Mouse (Mus musculus) forebrain, embryonic 13.5 days (tissue): ENCODE measurements around the gene Sobp. TPM values are rescaled to one million over a fixed set of nuclear protein-coding genes. Genes with fewer than 3 reads are reported as not detected.

Source experiments
- ATAC-seq: fragments of 200-750 bp; cut with Nextera tagmentation; 2 replicates; pipeline ENCODE4 v1.8.0; 2017
- H3K27ac ChIP-seq: fragments of 300-500 bp; sonication (generic); 2 replicates; pipeline ENCODE4 v1.5.1; 2015; ENCODE audit warnings: inconsistent platforms, mild to moderate bottlenecking, moderate library complexity
- H3K27me3 ChIP-seq: fragments of 300-500 bp; sonication (generic); 2 replicates; pipeline ENCODE4 v1.6.1; 2015; ENCODE audit warnings: mild to moderate bottlenecking, inconsistent platforms
- H3K36me3 ChIP-seq: fragments of 300-500 bp; sonication (generic); 2 replicates; pipeline ENCODE4 v1.6.1; 2015; ENCODE audit warnings: mild to moderate bottlenecking, inconsistent platforms; ENCODE audit not compliant: poor library complexity, severe bottlenecking
- H3K4me1 ChIP-seq: fragments of 300-500 bp; sonication (generic); 2 replicates; pipeline ENCODE4 v1.6.1; 2015; ENCODE audit warnings: inconsistent platforms
- H3K4me2 ChIP-seq: fragments of 300-500 bp; sonication (generic); 2 replicates; pipeline ENCODE4 v1.6.1; 2015; ENCODE audit warnings: inconsistent platforms, mild to moderate bottlenecking, moderate library complexity
- H3K4me3 ChIP-seq: fragments of 300-500 bp; sonication (generic); 2 replicates; pipeline ENCODE4 v1.5.1; 2015; ENCODE audit warnings: mild to moderate bottlenecking, inconsistent platforms
- H3K9ac ChIP-seq: fragments of 300-500 bp; sonication (generic); 2 replicates; pipeline ENCODE4 v1.6.1; 2015; ENCODE audit warnings: mild to moderate bottlenecking, inconsistent platforms
- H3K9me3 ChIP-seq: fragments of 300-500 bp; sonication (generic); replicated peaks from 2 replicates; pipeline ENCODE4 v1.6.1; 2016; ENCODE audit warnings: inconsistent platforms
- WGBS: fragments of 180-500 bp; shearing (Covaris S2); methylation state at CpG from one replicate; pipeline ENCODE4 v1.1.7; 2015; 5-methylcytosine and 5-hydroxymethylcytosine counted together
- polyA plus RNA-seq: library from polyadenylated mRNA; unstranded; fragments of >200 nt; fragmentation: Nextera tagmentation; extraction: Ambion mirVana; gene quantifications from 2 replicates; pipeline ENCODE4 v1.2.1, GENCODE M21; 2015

The Sobp gene
- polyA plus RNA-seq, 1 experiment from 2014 or later, result 9.3 TPM

GRCm38 (mm10) chr10:43002721-43003465 is 171.4 kb downstream of the Sobp start:
- ATAC-seq, result no peak; the same call in 1 of the 2 replicates
- 0 out of 2 replicates have a peak overlapping the region, but pooled peaks have one; percentile 34 for H3K9ac ChIP-seq
- H3K27ac ChIP-seq, result no peak overlapping the region
- H3K27me3 ChIP-seq, result no peaks in the 10 kb centered on the region
- peak overlapping the region; percentile 21 for H3K4me3 ChIP-seq
- peaks cover 12% of the 10 kb centered on the region for H3K4me1 ChIP-seq
- H3K9me3 ChIP-seq, result no peaks in the 10 kb centered on the region
- H3K4me2 ChIP-seq, result peak overlapping the region; percentile 54
- WGBS, result 9% methylated on average over 25 of the region's 25 CpGs
- no peaks in the 10 kb centered on the region for H3K36me3 ChIP-seq

GRCm38 (mm10) chr10:43002066-43002678 is 172.2 kb downstream of the Sobp start:
- peaks cover 12% of the 10 kb centered on the region for H3K4me1 ChIP-seq
- H3K9ac ChIP-seq, result no peak overlapping the region
- ATAC-seq, result no peak
- no peak overlapping the region for H3K27ac ChIP-seq
- WGBS, result 13% methylated on average over 11 of the region's 13 CpGs
- peak overlapping the region; percentile 21; the same call in 1 of the 2 replicates for H3K4me3 ChIP-seq
- peak overlapping the region; percentile 54 for H3K4me2 ChIP-seq
- no peaks in the 10 kb centered on the region for H3K27me3 ChIP-seq
- H3K36me3 ChIP-seq, result no peaks in the 10 kb centered on the region
- no peaks in the 10 kb centered on the region for H3K9me3 ChIP-seq

- WGBS, result 87% methylated on average over 3 of the region's 3 CpGs
- Histone ChIP-seq H3K27ac (no peak overlapping the region), H3K9me3 (no peaks in the 10 kb centered on the region), H3K36me3 (no peaks in the 10 kb centered on the region), H3K9ac (no peak overlapping the region), H3K4me1 (peaks cover 12% of the 10 kb centered on the region), H3K4me2 (no peak overlapping the region), H3K4me3 (no peak overlapping the region), H3K27me3 (no peaks in the 10 kb centered on the region)
- ATAC-seq, result no peak
Observed at GRCm38 (mm10) chr10:43001433-43001832, 172.9 kb downstream of the Sobp start.

- H3K4me1 ChIP-seq, result peaks cover 20% of the 10 kb centered on the region
- H3K4me3 ChIP-seq, result no peak overlapping the region
- no peak for ATAC-seq
- no peaks in the 10 kb centered on the region for H3K36me3 ChIP-seq
- WGBS, result 95% methylated on average over 10 of the region's 10 CpGs
- H3K4me2 ChIP-seq, result no peak overlapping the region
- H3K27ac ChIP-seq, result no peak overlapping the region
- no peaks in the 10 kb centered on the region for H3K9me3 ChIP-seq
- no peaks in the 10 kb centered on the region for H3K27me3 ChIP-seq
- H3K9ac ChIP-seq, result no peak overlapping the region
Observed at GRCm38 (mm10) chr10:42999324-42999723, 175.0 kb downstream of the Sobp start.

GRCm38 (mm10) chr10:42997278-42997677 is 177.1 kb downstream of the Sobp start:
- Histone ChIP-seq H3K9ac (no peak overlapping the region), H3K27ac (no peak overlapping the region), H3K27me3 (no peaks in the 10 kb centered on the region), H3K4me3 (no peak overlapping the region), H3K4me2 (no peak overlapping the region), H3K9me3 (no peaks in the 10 kb centered on the region), H3K4me1 (peaks cover 15% of the 10 kb centered on the region), H3K36me3 (no peaks in the 10 kb centered on the region)
- 87% methylated on average over 2 of the region's 2 CpGs for WGBS
- ATAC-seq, result no peak

GRCm38 (mm10) chr10:42995484-42995895 is 178.8 kb downstream of the Sobp start:
- Histone ChIP-seq H3K27ac (no peak overlapping the region), H3K36me3 (no peaks in the 10 kb centered on the region), H3K4me3 (no peak overlapping the region), H3K9me3 (no peaks in the 10 kb centered on the region), H3K4me2 (no peak overlapping the region), H3K27me3 (no peaks in the 10 kb centered on the region), H3K9ac (no peak overlapping the region), H3K4me1 (peaks cover 13% of the 10 kb centered on the region)
- WGBS, result 68% methylated on average over 13 of the region's 13 CpGs
- no peak for ATAC-seq

- Histone ChIP-seq H3K27me3 (no peaks in the 10 kb centered on the region), H3K4me1 (peaks cover 13% of the 10 kb centered on the region), H3K4me3 (no peak overlapping the region), H3K27ac (no peak overlapping the region; the same call in 1 of the 2 replicates), H3K36me3 (no peaks in the 10 kb centered on the region), H3K9ac (no peak overlapping the region), H3K4me2 (peak overlapping the region; percentile 13), H3K9me3 (no peaks in the 10 kb centered on the region)
- ATAC-seq, result peak; percentile 11; the same call in 1 of the 2 replicates
- WGBS, result 25% methylated on average over 13 of the region's 13 CpGs
Observed at GRCm38 (mm10) chr10:42994331-42994782, 180.0 kb downstream of the Sobp start.

- H3K4me2 ChIP-seq, result no peak overlapping the region
- H3K36me3 ChIP-seq, result no peaks in the 10 kb centered on the region
- H3K9ac ChIP-seq, result no peak overlapping the region
- H3K4me1 ChIP-seq, result peaks cover 19% of the 10 kb centered on the region
- H3K27me3 ChIP-seq, result no peaks in the 10 kb centered on the region
- no peak for ATAC-seq
- 63% methylated on average over 9 of the region's 9 CpGs for WGBS
- H3K9me3 ChIP-seq, result no peaks in the 10 kb centered on the region
- no peak overlapping the region for H3K27ac ChIP-seq
- no peak overlapping the region for H3K4me3 ChIP-seq
Observed at GRCm38 (mm10) chr10:42991018-42991417, 183.3 kb downstream of the Sobp start.

- peaks cover 17% of the 10 kb centered on the region for H3K4me1 ChIP-seq
- H3K4me3 ChIP-seq, result no peak overlapping the region
- WGBS, result 35% methylated on average over 6 of the region's 6 CpGs
- H3K27me3 ChIP-seq, result no peaks in the 10 kb centered on the region
- ATAC-seq, result no peak
- no peak overlapping the region for H3K9ac ChIP-seq
- H3K36me3 ChIP-seq, result no peaks in the 10 kb centered on the region
- H3K4me2 ChIP-seq, result no peak overlapping the region
- H3K27ac ChIP-seq, result no peak overlapping the region
- H3K9me3 ChIP-seq, result no peaks in the 10 kb centered on the region
Observed at GRCm38 (mm10) chr10:42989910-42990309, 184.4 kb downstream of the Sobp start.

GRCm38 (mm10) chr10:42988627-42989026 is 185.7 kb downstream of the Sobp start:
- no peak overlapping the region for H3K27ac ChIP-seq
- WGBS, result 51% methylated on average over 15 of the region's 15 CpGs

GRCm38 (mm10) chr10:42987594-42988052 is 186.7 kb downstream of the Sobp start:
- Histone ChIP-seq H3K27ac (no peak overlapping the region), H3K4me2 (no peak overlapping the region), H3K4me3 (no peak overlapping the region), H3K9ac (no peak overlapping the region), H3K27me3 (no peaks in the 10 kb centered on the region), H3K4me1 (0 out of 2 replicates have a peak, but pooled peaks cover 6% of the 10 kb centered on the region), H3K36me3 (no peaks in the 10 kb centered on the region), H3K9me3 (no peaks in the 10 kb centered on the region)
- peak; percentile 54 for ATAC-seq
- 16% methylated on average over 6 of the region's 6 CpGs for WGBS

More at GRCm38 (mm10) chr10:42988627-42989026, 185.7 kb downstream of the Sobp start:
- ATAC-seq, result no peak
- H3K27me3 ChIP-seq, result no peaks in the 10 kb centered on the region
- no peak overlapping the region for H3K4me2 ChIP-seq
- H3K4me3 ChIP-seq, result no peak overlapping the region
- no peak overlapping the region for H3K9ac ChIP-seq
- no peaks in the 10 kb centered on the region for H3K9me3 ChIP-seq
- 0 out of 2 replicates have a peak, but pooled peaks cover 6% of the 10 kb centered on the region for H3K4me1 ChIP-seq
- H3K36me3 ChIP-seq, result no peaks in the 10 kb centered on the region

GRCm38 (mm10) chr10:42984886-42985285 is 189.4 kb downstream of the Sobp start:
- Histone ChIP-seq H3K4me2 (no peak overlapping the region), H3K27ac (no peak overlapping the region), H3K4me1 (0 out of 2 replicates have a peak, but pooled peaks cover 6% of the 10 kb centered on the region), H3K9me3 (no peaks in the 10 kb centered on the region), H3K36me3 (no peaks in the 10 kb centered on the region), H3K27me3 (no peaks in the 10 kb centered on the region), H3K4me3 (no peak overlapping the region), H3K9ac (no peak overlapping the region)
- ATAC-seq, result no peak
- WGBS, result 61% methylated on average over 4 of the region's 4 CpGs
